Mouse (Mus musculus) v-Abl transformed pro-B cells (cell line): ENCODE results near the gene Hnrnpab.
"Not testable (repeated sequence)": the region's sequence is repeated elsewhere in the genome, so short reads cannot be mapped to it uniquely, and the experiment has no call there.

ENCODE experiments used
- in situ Hi-C, 2 experiments: fragments of 400-800 bp; cut with MboI; formaldehyde crosslinking; loops; one replicate each; pipeline ENCODE4 v1.15.1; 2025; ENCODE audit not compliant: unreplicated experiment in 2 of 2

Hnrnpab gene

GRCm38 (mm10) chr11:51635525-51636322 is 29.1 kb upstream of the Hnrnpab start, which contains the start of gene Rmnd5b:
Gene Rmnd5b, minus strand, starts transcription at chr11:51635896.
- in situ Hi-C loops: no loop called here

GRCm38 (mm10) chr11:51635127-51635524 is 28.5 kb upstream of the Hnrnpab start:
- in situ Hi-C loops: no loop called here

- in situ Hi-C loops: no loop called here
Observed at GRCm38 (mm10) chr11:51633721-51634120, 27.1 kb upstream of the Hnrnpab start.

GRCm38 (mm10) chr11:51633200-51633599 is 26.6 kb upstream of the Hnrnpab start:
- in situ Hi-C loops: not testable (repeated sequence)

- in situ Hi-C loops: no loop called here
Observed at GRCm38 (mm10) chr11:51632130-51632753, 25.6 kb upstream of the Hnrnpab start.

- in situ Hi-C loops: no loop called here
Observed at GRCm38 (mm10) chr11:51629651-51630314, 23.1 kb upstream of the Hnrnpab start.

GRCm38 (mm10) chr11:51627907-51628306 is 21.3 kb upstream of the Hnrnpab start:
- in situ Hi-C loops: no loop called here

- in situ Hi-C loops: no loop called here
Observed at GRCm38 (mm10) chr11:51627425-51627824, 20.8 kb upstream of the Hnrnpab start.

- in situ Hi-C loops: no loop called here
Observed at GRCm38 (mm10) chr11:51625187-51625820, 18.7 kb upstream of the Hnrnpab start.

GRCm38 (mm10) chr11:51622971-51623491 is 16.4 kb upstream of the Hnrnpab start:
- in situ Hi-C loops: loop anchor here in 1 of 2 experiments (25.0 kb wide), 1 partner anchor 1689 kb away; the partner anchor contains the start of genes Hspa4 and Zcchc10

- in situ Hi-C loops: loop anchor here in 1 of 2 experiments (25.0 kb wide), 1 partner anchor 1691 kb away; the partner anchor contains the start of genes Hspa4 and Zcchc10
Observed at GRCm38 (mm10) chr11:51621776-51622175, 15.1 kb upstream of the Hnrnpab start.

- in situ Hi-C loops: loop anchor here in 1 of 2 experiments (25.0 kb wide), 1 partner anchor 1692 kb away; the partner anchor contains the start of genes Hspa4 and Zcchc10
Observed at GRCm38 (mm10) chr11:51620084-51620483, 13.4 kb upstream of the Hnrnpab start.

- in situ Hi-C loops: loop anchor here (5.0 to 25.0 kb wide), 4 partner anchors 33 to 1693 kb away; partner anchors contain the start of genes D930048N14Rik (in 2 of the 2), N4bp3 (in 2 of the 2), Hspa4 (in 1 of the 2) and Zcchc10 (in 1 of the 2)
Observed at GRCm38 (mm10) chr11:51619409-51620060, 12.9 kb upstream of the Hnrnpab start, which contains the start of gene Nhp2. Gene Nhp2, plus strand, starts transcription at chr11:51619735.

- in situ Hi-C loops: loop anchor here (5.0 to 25.0 kb wide), 4 partner anchors 33 to 1693 kb away; partner anchors contain the start of genes D930048N14Rik (in 2 of the 2), N4bp3 (in 2 of the 2), Hspa4 (in 1 of the 2) and Zcchc10 (in 1 of the 2)
Observed at GRCm38 (mm10) chr11:51618894-51619408, 12.3 kb upstream of the Hnrnpab start.

GRCm38 (mm10) chr11:51617693-51618092 is 11.0 kb upstream of the Hnrnpab start:
- in situ Hi-C loops: loop anchor here (5.0 to 25.0 kb wide), 4 partner anchors 35 to 1695 kb away; partner anchors contain the start of genes D930048N14Rik (in 2 of the 2), N4bp3 (in 2 of the 2), Hspa4 (in 1 of the 2) and Zcchc10 (in 1 of the 2)

- in situ Hi-C loops: loop anchor here (5.0 to 25.0 kb wide), 4 partner anchors 36 to 1696 kb away; partner anchors contain the start of genes D930048N14Rik (in 2 of the 2), N4bp3 (in 2 of the 2), Hspa4 (in 1 of the 2) and Zcchc10 (in 1 of the 2)
Observed at GRCm38 (mm10) chr11:51616113-51616512, 9.5 kb upstream of the Hnrnpab start.

- in situ Hi-C loops: loop anchor here (5.0 to 25.0 kb wide), 4 partner anchors 37 to 1697 kb away; partner anchors contain the start of genes D930048N14Rik (in 2 of the 2), N4bp3 (in 2 of the 2), Hspa4 (in 1 of the 2) and Zcchc10 (in 1 of the 2)
Observed at GRCm38 (mm10) chr11:51615601-51616000, 9.0 kb upstream of the Hnrnpab start.

- in situ Hi-C loops: loop anchor here (5.0 to 25.0 kb wide), 4 partner anchors 37 to 1697 kb away; partner anchors contain the start of genes D930048N14Rik (in 2 of the 2), N4bp3 (in 2 of the 2), Hspa4 (in 1 of the 2) and Zcchc10 (in 1 of the 2)
Observed at GRCm38 (mm10) chr11:51615129-51615528, 8.5 kb upstream of the Hnrnpab start.
